Mouse (Mus musculus) lung, postnatal 0 days (tissue): ENCODE results near the gene Mfsd6.

Experiments used
- CTCF ChIP-seq: IDR thresholded peaks from 2 replicates; pipeline ENCODE4 v1.5.1; 2016; ENCODE audit warnings: antibody characterized with exemption, mild to moderate bottlenecking
- EP300 ChIP-seq: IDR thresholded peaks from 2 replicates; pipeline ENCODE4 v1.6.1; 2016; ENCODE audit warnings: antibody characterized with exemption, mild to moderate bottlenecking, control low read depth

DNA sequence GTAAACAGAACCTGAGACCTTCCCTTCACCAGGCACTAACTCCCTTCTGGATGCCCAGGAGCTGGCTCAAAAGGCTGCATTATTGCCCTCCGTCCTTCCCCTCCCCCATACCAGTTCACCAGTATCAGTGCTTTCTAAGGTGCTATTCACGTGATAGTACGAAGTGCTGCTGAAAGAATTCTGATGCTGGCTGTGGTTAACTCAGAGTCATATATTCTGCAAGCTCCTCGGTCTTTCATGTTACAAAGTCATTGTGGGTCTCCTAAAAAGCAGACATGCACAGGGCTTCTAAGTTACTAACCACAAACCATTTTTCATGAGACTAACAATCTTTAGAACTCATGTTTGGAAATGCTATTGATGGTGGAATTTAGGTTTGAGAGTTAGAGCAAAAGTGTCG lies 77.2 kb downstream of the Mfsd6 start:
- TF ChIP-seq CTCF (no peak), EP300 (no peak)
